Mouse (Mus musculus): ENCODE data around the gene Sec23b. TPM values are rescaled to one million over a fixed set of nuclear protein-coding genes. Genes with fewer than 3 reads are reported as not detected.

Sec23b gene
- polyA plus RNA-seq, 1 experiment from 2014 or later = 83.2 TPM

Small RNAs within 50 kb of the gene (microRNA-seq; reads per million reads assigned to microRNA genes)
- gene Gm24823 (ENCODE audit: borderline number of aligned reads) = not detected

Other genes starting within 250 kb of the Sec23b start
- gene Ovol2, start 224.1 kb upstream of the Sec23b start, polyA plus RNA-seq (2015; fragmentation: Nextera tagmentation; extraction: Ambion mirVana) = 3.3 and 4.4 TPM in 2 replicates
- gene Kat14, start 187.2 kb upstream of the Sec23b start, polyA plus RNA-seq (2015; fragmentation: Nextera tagmentation; extraction: Ambion mirVana) = 35.7 and 42.3 TPM in 2 replicates
- gene Pet117, start 187.2 kb upstream of the Sec23b start, polyA plus RNA-seq (2015; fragmentation: Nextera tagmentation; extraction: Ambion mirVana) = 0.79 and 2.2 TPM in 2 replicates
- 1.4 and 3.8 TPM in 2 replicates for gene Dzank1, start 28.8 kb upstream of the Sec23b start, polyA plus RNA-seq (2015; fragmentation: Nextera tagmentation; extraction: Ambion mirVana)
- 22.6 and 26.0 TPM in 2 replicates for gene Polr3f, start 28.5 kb upstream of the Sec23b start, polyA plus RNA-seq (2015; fragmentation: Nextera tagmentation; extraction: Ambion mirVana)
- gene Rbbp9, start 5.4 kb upstream of the Sec23b start, polyA plus RNA-seq (2015; fragmentation: Nextera tagmentation; extraction: Ambion mirVana) = 61.3 and 64.4 TPM in 2 replicates
- 31.8 and 34.2 TPM in 2 replicates for gene Smim26, start 37.8 kb downstream of the Sec23b start, polyA plus RNA-seq (2015; fragmentation: Nextera tagmentation; extraction: Ambion mirVana)
- 36.9 and 38.3 TPM in 2 replicates for gene Dtd1, start 43.7 kb downstream of the Sec23b start, polyA plus RNA-seq (2015; fragmentation: Nextera tagmentation; extraction: Ambion mirVana)

Measured in embryonic facial prominence, embryonic 15.5 days (tissue).